Mouse (Mus musculus): ENCODE data around the gene Spock1.

GRCm38 (mm10) chr13:57604437-57604836 is 303.7 kb downstream of the Spock1 start:
- no peak for TF ChIP-seq EP300 (IDR thresholded peaks at IDR 0.05; ENCODE audit: low read length)
- no peak for TF ChIP-seq SMC3 (IDR thresholded peaks at IDR 0.05; ENCODE audit: low read depth, low read length)
- TF ChIP-seq CTCF (conservative IDR thresholded peaks at IDR 0.05 in 1 of 2, IDR thresholded peaks at IDR 0.05 in 1 of 2; ENCODE audit: low read depth in 2 of 2, low read length in 2 of 2) = no peak
